Mouse (Mus musculus) right cerebral cortex, adult 18-20 months (tissue): ENCODE results near the gene Gm49384.
"Not testable (repeated sequence)": the region's sequence is repeated elsewhere in the genome, so short reads cannot be mapped to it uniquely, and the experiment has no call there.

ENCODE experiments used
- DNase-seq: peaks from one replicate; pipeline ENCODE4 v3.0.0; 2022; ENCODE audit warnings: mixed read lengths

Gm49384 gene

DNA sequence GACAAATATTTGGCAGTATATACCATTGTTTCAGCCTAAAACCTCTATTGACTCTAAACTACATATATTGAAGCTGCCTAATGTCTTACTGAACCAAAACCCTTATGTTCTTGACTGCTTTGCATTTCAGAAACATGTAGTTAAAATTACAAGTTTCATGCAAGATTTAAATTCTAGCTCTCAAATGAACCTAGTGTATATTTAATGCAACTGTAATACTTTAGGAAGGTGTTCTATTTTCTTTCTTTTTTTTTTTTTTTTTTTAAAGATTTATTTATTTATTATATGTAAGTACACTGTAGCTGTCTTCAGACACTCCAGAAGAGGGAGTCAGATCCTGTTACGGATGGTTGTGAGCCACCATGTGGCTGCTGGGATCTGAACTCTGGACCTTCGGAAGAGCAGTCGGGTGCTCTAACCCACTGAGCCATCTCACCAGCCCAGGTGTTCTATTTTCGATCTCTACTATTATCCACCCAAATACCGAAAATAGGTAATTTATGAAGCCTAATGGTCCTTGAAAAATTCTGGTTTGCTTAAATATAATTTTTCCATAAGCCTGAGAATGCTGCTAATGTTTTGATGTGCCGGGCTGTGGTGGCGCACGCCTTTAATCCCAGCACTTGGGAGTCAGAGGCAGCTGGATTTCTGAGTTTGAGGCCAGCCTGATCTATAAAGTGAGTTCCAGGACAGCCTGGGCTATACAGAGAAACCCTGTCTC is 37.0 kb downstream of the Gm49384 start:
- DNase-seq = not testable (repeated sequence)

DNA sequence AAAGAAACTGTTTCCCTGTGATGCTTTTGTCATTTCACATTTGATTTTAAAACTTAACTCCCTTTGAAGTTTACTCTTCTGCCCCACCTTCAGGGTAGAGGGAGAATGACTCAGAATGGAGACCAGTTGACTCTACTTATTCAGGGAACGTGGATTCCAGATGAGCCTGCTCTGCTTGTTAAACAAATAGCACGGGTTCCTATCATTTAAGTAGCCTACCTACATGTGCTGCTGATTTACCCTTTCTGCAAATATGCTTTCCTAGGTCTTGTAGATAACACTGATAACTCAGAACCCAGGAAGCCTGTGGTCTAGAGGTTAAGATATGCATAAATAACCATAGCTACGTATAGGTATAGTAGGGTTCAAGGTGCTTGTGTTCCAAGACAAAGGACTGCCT is 39.2 kb downstream of the Gm49384 start:
- DNase-seq = no peak

DNA sequence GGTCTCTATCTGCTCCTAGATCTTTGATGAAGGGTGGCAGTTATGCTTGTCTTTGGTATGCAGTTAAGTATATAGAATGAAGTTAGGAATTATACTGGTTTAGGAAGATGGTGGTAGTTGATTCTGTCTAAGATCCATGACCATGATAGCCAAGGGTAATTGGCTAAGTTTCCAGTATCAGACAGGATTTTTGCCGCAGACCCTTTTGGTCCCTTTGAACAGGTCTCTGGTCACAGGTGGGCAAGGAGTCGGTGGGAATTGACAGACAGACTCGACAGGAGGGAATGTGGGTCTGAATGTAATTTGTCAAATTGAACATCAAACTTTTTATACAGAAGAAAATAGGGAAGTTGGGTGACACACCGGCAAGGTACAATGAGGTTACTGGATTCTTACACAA is 40.5 kb downstream of the Gm49384 start:
- not testable (repeated sequence) for DNase-seq

DNA sequence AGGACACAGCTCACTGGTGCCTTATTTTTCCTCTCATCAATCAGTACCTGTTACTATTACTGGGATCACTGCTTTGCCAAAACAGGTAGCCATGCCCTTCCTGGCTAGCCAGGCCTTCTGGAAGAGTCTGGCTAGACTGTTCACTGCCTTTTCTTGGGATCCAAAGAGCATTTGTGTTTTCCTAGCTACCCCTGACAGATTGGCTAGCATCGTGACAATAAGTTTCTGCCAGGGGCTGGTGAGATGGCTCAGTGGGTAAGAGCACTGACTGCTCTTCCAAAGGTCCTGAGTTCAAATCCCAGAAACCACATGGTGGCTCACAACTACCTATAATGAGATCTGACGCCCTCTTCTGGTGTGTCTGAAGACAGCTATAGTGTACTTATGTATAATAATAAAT is 43.4 kb downstream of the Gm49384 start:
- DNase-seq = not testable (repeated sequence)

DNA sequence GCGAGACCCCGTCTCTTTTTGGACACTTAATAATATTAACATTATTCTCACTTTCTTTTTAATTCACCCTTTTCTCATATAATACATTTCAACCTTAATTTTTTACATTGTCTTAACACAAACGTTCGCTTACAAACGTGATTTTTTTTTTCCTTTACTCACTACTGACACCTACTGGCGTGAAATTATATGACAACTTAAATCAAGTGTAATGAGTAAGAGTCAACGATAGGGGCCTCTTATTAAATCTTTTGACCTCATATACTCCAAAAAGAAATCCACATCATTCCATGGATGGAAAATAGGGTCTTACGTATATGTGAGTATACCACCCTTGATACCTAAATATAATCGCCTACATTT is 44.5 kb downstream of the Gm49384 start:
- DNase-seq = no peak

DNA sequence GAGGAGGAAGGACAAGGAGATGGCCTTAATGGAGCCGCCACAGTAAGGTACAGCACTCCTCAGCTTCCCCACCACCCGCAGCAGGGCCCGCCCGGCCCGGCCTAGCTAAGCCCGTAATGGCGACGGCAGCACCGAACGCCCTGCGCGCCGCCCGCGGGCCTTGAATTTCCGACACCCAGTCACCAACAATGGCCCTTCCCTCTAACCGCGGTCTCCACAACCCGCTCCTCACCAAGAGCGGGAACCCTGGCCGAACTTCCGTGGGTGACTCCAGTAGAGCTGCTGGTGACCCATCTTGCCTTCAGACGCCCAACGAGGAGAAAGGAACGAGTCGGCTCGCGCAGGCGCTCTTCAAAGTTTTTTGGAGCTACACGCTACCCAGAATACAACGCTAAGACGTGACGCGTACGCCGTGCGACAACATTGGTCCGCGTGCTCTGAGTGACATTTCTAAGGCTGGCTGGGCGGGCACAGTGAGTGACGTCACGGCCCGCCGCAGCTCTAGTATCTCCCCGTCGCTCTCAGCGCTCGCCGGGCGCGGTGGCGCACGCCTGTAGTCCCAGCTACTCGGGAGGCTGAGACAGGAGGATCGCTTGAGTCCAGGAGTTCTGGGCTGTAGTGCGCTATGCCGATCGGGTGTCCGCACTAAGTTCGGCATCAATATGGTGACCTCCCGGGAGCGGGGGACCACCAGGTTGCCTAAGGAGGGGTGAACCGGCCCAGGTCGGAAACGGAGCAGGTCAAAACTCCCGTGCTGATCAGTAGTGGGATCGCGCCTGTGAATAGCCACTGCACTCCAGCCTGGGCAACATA is 45.1 kb downstream of the Gm49384 start, which contains the start of gene Rps29:
Rps29 (minus strand) TSS at position 422 of the 813 bp plus-strand sequence.
- peak; percentile 98 for DNase-seq

GRCm38 (mm10) chr12:69158366-69158764 is 45.7 kb downstream of the Gm49384 start:
- no peak for DNase-seq

- DNase-seq = no peak
Observed at GRCm38 (mm10) chr12:69157107-69157506, 47.0 kb downstream of the Gm49384 start.

- no peak for DNase-seq
Observed at GRCm38 (mm10) chr12:69156436-69156835, 47.6 kb downstream of the Gm49384 start.

- DNase-seq = no peak
Observed at GRCm38 (mm10) chr12:69155923-69156322, 48.1 kb downstream of the Gm49384 start.

- DNase-seq = no peak
Observed at GRCm38 (mm10) chr12:69150049-69150448, 54.0 kb downstream of the Gm49384 start.

DNA sequence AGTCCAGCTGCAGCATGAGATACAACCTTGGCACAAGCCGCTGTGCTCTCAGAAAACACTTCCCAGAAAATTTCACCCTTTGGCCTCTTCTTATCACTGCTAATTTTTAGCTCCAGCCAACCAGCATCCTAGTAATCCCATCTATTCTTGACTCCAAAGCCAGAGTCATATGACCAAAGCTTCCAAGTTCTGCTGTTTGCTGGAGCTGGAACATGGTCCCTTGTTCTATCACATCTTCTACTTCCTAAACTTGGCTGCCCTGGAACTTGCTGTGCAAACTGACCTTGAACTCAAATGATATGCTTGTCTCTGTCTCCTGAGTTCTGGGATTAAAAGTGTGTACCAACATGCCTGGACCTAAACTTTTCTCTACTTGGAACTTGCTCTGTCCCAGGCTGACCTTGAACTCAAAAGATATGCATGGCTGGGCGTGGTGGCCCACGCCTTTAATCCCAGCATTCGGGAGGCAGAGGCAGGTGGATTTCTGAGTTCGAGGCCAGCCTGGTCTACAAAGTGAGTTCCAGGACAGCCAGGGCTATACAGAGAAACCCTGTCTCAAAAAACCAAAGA is 56.8 kb downstream of the Gm49384 start:
- no peak for DNase-seq

GRCm38 (mm10) chr12:69143460-69143859 is 60.6 kb downstream of the Gm49384 start:
- no peak for DNase-seq

DNA sequence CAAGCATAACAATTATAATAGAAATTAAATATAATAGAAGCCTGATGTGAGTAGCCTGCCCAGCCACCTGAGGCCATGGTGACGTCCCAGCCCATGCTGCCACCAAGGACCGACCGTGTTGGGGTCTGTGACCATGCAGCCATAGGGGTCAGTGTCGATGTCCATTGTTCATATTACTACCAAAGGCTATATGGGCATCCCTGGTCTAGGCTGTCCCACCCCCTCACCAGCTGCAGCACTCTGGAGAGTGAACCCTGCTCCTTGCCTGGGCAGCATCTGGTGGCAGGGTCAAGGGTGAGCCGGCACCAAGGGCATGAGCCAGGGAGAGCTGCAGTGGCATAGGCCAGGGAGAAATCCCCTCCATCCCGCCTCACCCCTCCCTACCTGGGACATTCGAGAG is 64.2 kb downstream of the Gm49384 start:
- no peak for DNase-seq
